Mouse (Mus musculus) kidney, adult 2 months (tissue): Measurements from ENCODE around the gene Gm20479. TPM values are rescaled to one million over a fixed set of nuclear protein-coding genes. Genes with fewer than 3 reads are reported as not detected.

Experiments used
- DNase-seq: peaks from one replicate; pipeline ENCODE4 v3.0.0; 2021
- H3K27ac ChIP-seq: fragments of 200-500 bp; 2 replicates; pipeline ENCODE4 v1.5.1; 2012; ENCODE audit warnings: low read depth, low read length, control low read depth, inconsistent platforms; ENCODE audit not compliant: insufficient read depth
- H3K27me3 ChIP-seq: fragments of 200-500 bp; replicated peaks from 2 replicates; pipeline ENCODE4 v1.6.1; 2012; ENCODE audit warnings: mild to moderate bottlenecking, moderate library complexity, low read length, inconsistent platforms; ENCODE audit not compliant: control insufficient read depth, insufficient read depth
- H3K36me3 ChIP-seq: fragments of 200-500 bp; 2 replicates; pipeline ENCODE4 v1.6.1; 2012; ENCODE audit warnings: mild to moderate bottlenecking, moderate library complexity, low read length, inconsistent platforms; ENCODE audit not compliant: control insufficient read depth, insufficient read depth
- H3K4me1 ChIP-seq: fragments of 200-500 bp; 2 replicates; pipeline ENCODE4 v1.6.1; 2011; ENCODE audit warnings: low read length; ENCODE audit not compliant: control insufficient read depth, insufficient read depth
- H3K4me3 ChIP-seq: fragments of 200-500 bp; 2 replicates; pipeline ENCODE4 v1.5.1; 2011; ENCODE audit warnings: mild to moderate bottlenecking, low read depth, low read length, control low read depth; ENCODE audit not compliant: insufficient read depth
- CTCF ChIP-seq: fragments of 200-500 bp; conservative IDR thresholded peaks from 2 replicates; pipeline ENCODE4 v1.5.1; 2011; ENCODE audit warnings: low read depth, mild to moderate bottlenecking, control low read depth, low read length, moderate library complexity, mixed read lengths; ENCODE audit not compliant: insufficient read depth, insufficient read length
- POLR2A ChIP-seq: fragments of 200-500 bp; IDR thresholded peaks from one replicate; pipeline ENCODE4 v1.6.1; 2011; ENCODE audit warnings: low read depth, low read length, control low read depth
- WGBS: fragments of 180-500 bp; shearing (Covaris S2); methylation state at CpG from one replicate; pipeline ENCODE4 v1.1.7; 2018; 5-methylcytosine and 5-hydroxymethylcytosine counted together
- polyA plus RNA-seq: library from polyadenylated mRNA; depleted of rRNA; stranded (reverse); fragments of >200 nt; gene quantifications from 2 replicates; pipeline ENCODE4 v1.2.3, GENCODE M21; 2012; rRNA removed

The Gm20479 gene
- polyA plus RNA-seq: 0.39 TPM in 1 of 2 replicates, not detected in the other

GRCm38 (mm10) chr7:27356861-27357594 lies at the start of gene Gm20479:
Gene Gm20479 (minus strand): TSS chr7:27357419.
- peak; percentile 54 for DNase-seq
- H3K4me1 ChIP-seq: no peaks in the 10 kb centered on the region; the same call in 1 of the 2 replicates
- no peak for TF ChIP-seq CTCF
- no peak for TF ChIP-seq POLR2A
- peak within 1 kb of the TSS; percentile 47 for H3K27ac ChIP-seq
- no peaks in the 10 kb centered on the region for H3K27me3 ChIP-seq
- no peaks in the 10 kb centered on the region for H3K36me3 ChIP-seq
- WGBS: 8% methylated on average over 27 of the region's 27 CpGs
- H3K4me3 ChIP-seq: peak within 1 kb of the TSS; percentile 86

- H3K36me3 ChIP-seq: no peaks in the 10 kb centered on the region
- no peak for DNase-seq
- 0 out of 2 replicates have a peak, but pooled peaks cover 1% of the 10 kb centered on the region for H3K27me3 ChIP-seq
- 84% methylated on average over 7 of the region's 7 CpGs for WGBS
- no peak overlapping the region for H3K4me3 ChIP-seq
- H3K27ac ChIP-seq: no peak overlapping the region
- no peak for TF ChIP-seq POLR2A
- no peak for TF ChIP-seq CTCF
- H3K4me1 ChIP-seq: no peaks in the 10 kb centered on the region
Observed at GRCm38 (mm10) chr7:27406481-27406880, 49.3 kb upstream of the Gm20479 start.

GRCm38 (mm10) chr7:27404203-27404942 lies 47.2 kb upstream of the Gm20479 start:
- no peak for TF ChIP-seq CTCF
- no peak for TF ChIP-seq POLR2A

GRCm38 (mm10) chr7:27402675-27403074 lies 45.5 kb upstream of the Gm20479 start:
- H3K27ac ChIP-seq: no peak overlapping the region
- WGBS: 14% methylated on average over 16 of the region's 16 CpGs
- DNase-seq: peak; percentile 57
- no peak for TF ChIP-seq POLR2A
- peak; percentile 74 for TF ChIP-seq CTCF
- no peaks in the 10 kb centered on the region for H3K4me1 ChIP-seq
- H3K27me3 ChIP-seq: 0 out of 2 replicates have a peak, but pooled peaks cover 1% of the 10 kb centered on the region
- H3K36me3 ChIP-seq: no peaks in the 10 kb centered on the region
- H3K4me3 ChIP-seq: no peak overlapping the region

More at GRCm38 (mm10) chr7:27404203-27404942, 47.2 kb upstream of the Gm20479 start:
- Histone ChIP-seq H3K36me3 (no peaks in the 10 kb centered on the region), H3K27ac (no peak overlapping the region), H3K4me3 (no peak overlapping the region), H3K4me1 (no peaks in the 10 kb centered on the region), H3K27me3 (0 out of 2 replicates have a peak, but pooled peaks cover 1% of the 10 kb centered on the region)
- DNase-seq: no peak
- WGBS: 5% methylated on average over 81 of the region's 81 CpGs

GRCm38 (mm10) chr7:27400545-27400944 lies 43.3 kb upstream of the Gm20479 start:
- H3K4me1 ChIP-seq: no peaks in the 10 kb centered on the region
- WGBS: 73% methylated on average over 7 of the region's 7 CpGs
- no peak overlapping the region for H3K4me3 ChIP-seq
- H3K36me3 ChIP-seq: no peaks in the 10 kb centered on the region
- H3K27ac ChIP-seq: no peak overlapping the region
- TF ChIP-seq CTCF (no peak), POLR2A (no peak)
- 0 out of 2 replicates have a peak, but pooled peaks cover 1% of the 10 kb centered on the region for H3K27me3 ChIP-seq
- DNase-seq: no peak

- 17% methylated on average over 26 of the region's 26 CpGs for WGBS
Observed at GRCm38 (mm10) chr7:27397048-27397949, 40.1 kb upstream of the Gm20479 start.

More at GRCm38 (mm10) chr7:27397048-27397949, 40.1 kb upstream of the Gm20479 start:
- H3K4me3 ChIP-seq: no peak overlapping the region
- no peaks in the 10 kb centered on the region for H3K4me1 ChIP-seq
- peak; percentile 59 for TF ChIP-seq CTCF
- no peak for TF ChIP-seq POLR2A
- no peaks in the 10 kb centered on the region for H3K27me3 ChIP-seq
- H3K36me3 ChIP-seq: no peaks in the 10 kb centered on the region
- no peak overlapping the region for H3K27ac ChIP-seq
- DNase-seq: no peak
